Mouse (Mus musculus) thymus, adult 2 months (tissue): ENCODE data around the gene Hoxb8. TPM values are rescaled to one million over a fixed set of nuclear protein-coding genes. Genes with fewer than 3 reads are reported as not detected.

Experiments used
- DNase-seq: peaks from one replicate; pipeline ENCODE4 v3.0.0; 2021
- H3K27ac ChIP-seq: fragments of 200-500 bp; 2 replicates; pipeline ENCODE4 v1.5.1; 2012; ENCODE audit warnings: low read length, control low read depth; ENCODE audit not compliant: control insufficient read depth, insufficient read depth
- H3K27me3 ChIP-seq: fragments of 200-500 bp; 2 replicates; pipeline ENCODE4 v1.6.1; 2012; ENCODE audit warnings: mild to moderate bottlenecking, low read length, moderate library complexity, mixed read lengths; ENCODE audit not compliant: control insufficient read depth, insufficient read depth
- H3K36me3 ChIP-seq: fragments of 200-500 bp; 2 replicates; pipeline ENCODE4 v1.6.1; 2012; ENCODE audit warnings: mild to moderate bottlenecking, low read length, moderate library complexity; ENCODE audit not compliant: control insufficient read depth, insufficient read depth
- H3K4me1 ChIP-seq: fragments of 200-500 bp; replicated peaks from 2 replicates; pipeline ENCODE4 v1.6.1; 2012; ENCODE audit warnings: low read length; ENCODE audit not compliant: control insufficient read depth, insufficient read depth
- H3K4me3 ChIP-seq: fragments of 200-500 bp; 2 replicates; pipeline ENCODE4 v1.5.1; 2012; ENCODE audit warnings: mild to moderate bottlenecking, low read length, control low read depth, moderate library complexity; ENCODE audit not compliant: control insufficient read depth, insufficient read depth
- CTCF ChIP-seq: fragments of 200-500 bp; IDR thresholded peaks from 2 replicates; pipeline ENCODE4 v1.5.1; 2012; ENCODE audit warnings: mild to moderate bottlenecking, control low read depth, low read length, moderate library complexity, borderline replicate concordance; ENCODE audit not compliant: control insufficient read depth, poor library complexity, insufficient read depth; ENCODE audit errors: extremely low read depth
- POLR2A ChIP-seq: fragments of 200-500 bp; IDR thresholded peaks from 2 replicates; pipeline ENCODE4 v1.6.1; 2012; ENCODE audit warnings: mild to moderate bottlenecking, low read length, control low read depth, moderate library complexity; ENCODE audit not compliant: control insufficient read depth, poor library complexity, insufficient read depth; ENCODE audit errors: extremely low read depth
- WGBS: fragments of 180-500 bp; shearing (Covaris S2); methylation state at CpG from one replicate; pipeline ENCODE4 v1.1.7; 2018; 5-methylcytosine and 5-hydroxymethylcytosine counted together
- polyA plus RNA-seq: library from polyadenylated mRNA; depleted of rRNA; stranded (reverse); fragments of >200 nt; gene quantifications from 2 replicates; pipeline ENCODE4 v1.2.3, GENCODE M21; 2012; rRNA removed

Gene Hoxb8
- 0.09 and 0.20 TPM in 2 replicates for polyA plus RNA-seq

GRCm38 (mm10) chr11:96281855-96282570 is at the start of gene Hoxb8:
Hoxb8 (plus strand) TSS chr11:96281905.
- Histone ChIP-seq H3K27ac (no peak within 1 kb of the TSS), H3K27me3 (peaks cover 70% of the 10 kb centered on the region), H3K4me1 (peaks cover 5% of the 10 kb centered on the region), H3K4me3 (no peak within 1 kb of the TSS), H3K36me3 (no peaks in the 10 kb centered on the region)
- DNase-seq: no peak
- TF ChIP-seq POLR2A (no peak), CTCF (no peak)
- WGBS: 8% methylated on average over 27 of the region's 27 CpGs

GRCm38 (mm10) chr11:96234906-96235305 is 46.8 kb upstream of the Hoxb8 start:
- Histone ChIP-seq H3K4me1 (no peaks in the 10 kb centered on the region), H3K4me3 (no peak overlapping the region), H3K27me3 (no peaks in the 10 kb centered on the region; the same call in 1 of the 2 replicates), H3K27ac (no peak overlapping the region), H3K36me3 (no peaks in the 10 kb centered on the region)
- 2% methylated on average over 12 of the region's 12 CpGs for WGBS
- DNase-seq: peak; percentile 33
- TF ChIP-seq POLR2A: no peak
- TF ChIP-seq CTCF: peak; percentile 87

GRCm38 (mm10) chr11:96240211-96240610 is 41.5 kb upstream of the Hoxb8 start:
- Histone ChIP-seq H3K27ac (no peak overlapping the region), H3K4me3 (no peak overlapping the region), H3K36me3 (no peaks in the 10 kb centered on the region), H3K4me1 (no peaks in the 10 kb centered on the region), H3K27me3 (peaks cover 2% of the 10 kb centered on the region; the same call in 1 of the 2 replicates)
- peak; percentile 26 for DNase-seq
- WGBS: 3% methylated on average over 7 of the region's 7 CpGs
- TF ChIP-seq CTCF (peak; percentile 27; the same call in 1 of the 2 replicates), POLR2A (no peak)

GRCm38 (mm10) chr11:96250901-96251300 is 30.8 kb upstream of the Hoxb8 start:
- H3K36me3 ChIP-seq: no peaks in the 10 kb centered on the region
- no peak overlapping the region for H3K4me3 ChIP-seq
- H3K27me3 ChIP-seq: peaks cover 28% of the 10 kb centered on the region
- 10% methylated on average over 14 of the region's 14 CpGs for WGBS
- H3K4me1 ChIP-seq: no peaks in the 10 kb centered on the region
- TF ChIP-seq CTCF (no peak), POLR2A (no peak)
- H3K27ac ChIP-seq: no peak overlapping the region
- no peak for DNase-seq

- Histone ChIP-seq H3K27me3 (peaks cover 31% of the 10 kb centered on the region), H3K36me3 (no peaks in the 10 kb centered on the region), H3K4me3 (no peak overlapping the region), H3K4me1 (no peaks in the 10 kb centered on the region), H3K27ac (no peak overlapping the region)
- TF ChIP-seq POLR2A (no peak), CTCF (no peak)
- 7% methylated on average over 46 of the region's 46 CpGs for WGBS
- no peak for DNase-seq
Measured at GRCm38 (mm10) chr11:96251480-96252031, 30.1 kb upstream of the Hoxb8 start.

GRCm38 (mm10) chr11:96252541-96253120 is 29.1 kb upstream of the Hoxb8 start:
- no peak for TF ChIP-seq CTCF
- no peak for TF ChIP-seq POLR2A
- H3K27ac ChIP-seq: no peak overlapping the region
- WGBS: 42% methylated on average over 12 of the region's 12 CpGs

GRCm38 (mm10) chr11:96254221-96254620 is 27.5 kb upstream of the Hoxb8 start:
- Histone ChIP-seq H3K36me3 (no peaks in the 10 kb centered on the region), H3K4me1 (no peaks in the 10 kb centered on the region), H3K27me3 (peaks cover 37% of the 10 kb centered on the region), H3K4me3 (no peak overlapping the region), H3K27ac (no peak overlapping the region)
- TF ChIP-seq POLR2A: no peak
- TF ChIP-seq CTCF: no peak
- WGBS: 9% methylated on average over 11 of the region's 11 CpGs
- no peak for DNase-seq

More at GRCm38 (mm10) chr11:96252541-96253120, 29.1 kb upstream of the Hoxb8 start:
- no peak for DNase-seq
- no peaks in the 10 kb centered on the region for H3K4me1 ChIP-seq
- H3K36me3 ChIP-seq: no peaks in the 10 kb centered on the region
- H3K27me3 ChIP-seq: peaks cover 37% of the 10 kb centered on the region
- no peak overlapping the region for H3K4me3 ChIP-seq
